Mouse (Mus musculus): ENCODE measurements around the gene Sun2. TPM values are rescaled to one million over a fixed set of nuclear protein-coding genes. Genes with fewer than 3 reads are reported as not detected.

The Sun2 gene
- total RNA-seq, 2 experiments from 2014 or later = 9.9 to 15.2 TPM

- peak; percentile 75 for ATAC-seq (replicated peaks; ENCODE audit: low FRiP score, low TSS enrichment, poor library complexity, severe bottlenecking)
Observed at GRCm38 (mm10) chr15:79690426-79691022, 51.8 kb downstream of the Sun2 start, which contains the start of gene Gtpbp1. Gene Gtpbp1 (plus strand): TSS chr15:79690845.

GRCm38 (mm10) chr15:79689662-79690425, 52.5 kb downstream of the Sun2 start:
- ATAC-seq (replicated peaks; ENCODE audit: low FRiP score, low TSS enrichment, poor library complexity, severe bottlenecking) = no peak

DNA sequence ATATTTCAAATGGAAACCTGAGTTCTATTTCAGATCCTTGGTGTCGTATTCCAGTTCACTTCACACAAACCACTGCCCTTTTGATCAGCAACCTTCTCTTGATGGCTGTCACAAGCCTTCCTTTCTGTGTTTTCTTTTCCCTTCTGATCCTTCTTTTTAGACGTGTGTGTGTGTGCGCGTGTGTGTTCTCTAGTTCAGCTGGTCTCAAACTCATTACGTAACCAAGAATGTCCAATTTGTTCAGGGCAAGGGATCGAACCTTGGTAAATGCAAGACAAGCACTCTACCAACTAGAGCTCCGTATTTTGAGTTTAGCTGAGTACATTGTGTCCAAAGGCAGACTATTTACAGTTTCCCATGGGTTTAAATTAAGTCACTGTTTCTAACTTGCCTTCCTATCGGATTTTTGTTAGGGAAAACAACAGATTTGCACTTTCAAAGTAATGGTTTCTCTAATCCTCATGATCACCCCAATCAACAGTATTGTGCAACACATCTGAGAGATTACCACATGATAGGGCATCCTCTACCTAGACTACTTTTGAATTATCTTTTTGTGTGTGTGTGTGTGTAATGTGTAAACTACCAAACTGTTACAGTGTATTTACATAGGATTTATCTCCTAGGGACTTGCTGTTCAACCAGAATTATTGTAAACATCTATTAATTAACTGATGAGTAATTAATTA, 53.9 kb downstream of the Sun2 start:
- ATAC-seq (replicated peaks; ENCODE audit: low FRiP score, low TSS enrichment, poor library complexity, severe bottlenecking) = no peak

GRCm38 (mm10) chr15:79687646-79688267, 54.6 kb downstream of the Sun2 start, which contains the start of gene Josd1:
Gene Josd1 (minus strand): TSS chr15:79687919.
- ATAC-seq (replicated peaks; ENCODE audit: low FRiP score, low TSS enrichment, poor library complexity, severe bottlenecking) = peak; percentile 55

GRCm38 (mm10) chr15:79687175-79687574, 55.2 kb downstream of the Sun2 start:
- ATAC-seq (replicated peaks; ENCODE audit: low FRiP score, low TSS enrichment, poor library complexity, severe bottlenecking) = no peak

- peak; percentile 9 for ATAC-seq (replicated peaks; ENCODE audit: low FRiP score, low TSS enrichment, poor library complexity, severe bottlenecking)
Observed at GRCm38 (mm10) chr15:79686046-79686869, 56.1 kb downstream of the Sun2 start.

- no peak for ATAC-seq (replicated peaks; ENCODE audit: low FRiP score, low TSS enrichment, poor library complexity, severe bottlenecking)
Observed at GRCm38 (mm10) chr15:79685141-79685641, 57.1 kb downstream of the Sun2 start.

DNA sequence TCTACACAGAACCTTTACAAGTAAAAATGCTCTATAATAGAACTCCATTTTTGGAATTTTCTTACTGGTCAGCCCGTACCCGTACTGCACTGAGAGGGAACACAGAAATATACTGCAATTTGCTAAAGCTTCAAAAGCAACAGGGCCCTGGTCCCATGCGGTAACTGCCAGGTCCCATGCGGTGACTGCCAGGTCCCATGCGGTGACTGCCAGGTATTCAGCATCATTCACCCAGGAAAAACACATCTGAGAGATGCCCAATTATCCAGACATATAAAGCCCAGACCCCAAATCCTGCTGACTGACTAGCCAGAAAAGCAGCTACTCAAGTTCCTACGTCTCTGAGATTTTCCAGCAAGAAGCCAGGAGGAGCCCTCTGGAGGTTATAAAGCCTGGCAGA, 57.7 kb downstream of the Sun2 start:
- no peak for ATAC-seq (replicated peaks; ENCODE audit: low FRiP score, low TSS enrichment, poor library complexity, severe bottlenecking)

DNA sequence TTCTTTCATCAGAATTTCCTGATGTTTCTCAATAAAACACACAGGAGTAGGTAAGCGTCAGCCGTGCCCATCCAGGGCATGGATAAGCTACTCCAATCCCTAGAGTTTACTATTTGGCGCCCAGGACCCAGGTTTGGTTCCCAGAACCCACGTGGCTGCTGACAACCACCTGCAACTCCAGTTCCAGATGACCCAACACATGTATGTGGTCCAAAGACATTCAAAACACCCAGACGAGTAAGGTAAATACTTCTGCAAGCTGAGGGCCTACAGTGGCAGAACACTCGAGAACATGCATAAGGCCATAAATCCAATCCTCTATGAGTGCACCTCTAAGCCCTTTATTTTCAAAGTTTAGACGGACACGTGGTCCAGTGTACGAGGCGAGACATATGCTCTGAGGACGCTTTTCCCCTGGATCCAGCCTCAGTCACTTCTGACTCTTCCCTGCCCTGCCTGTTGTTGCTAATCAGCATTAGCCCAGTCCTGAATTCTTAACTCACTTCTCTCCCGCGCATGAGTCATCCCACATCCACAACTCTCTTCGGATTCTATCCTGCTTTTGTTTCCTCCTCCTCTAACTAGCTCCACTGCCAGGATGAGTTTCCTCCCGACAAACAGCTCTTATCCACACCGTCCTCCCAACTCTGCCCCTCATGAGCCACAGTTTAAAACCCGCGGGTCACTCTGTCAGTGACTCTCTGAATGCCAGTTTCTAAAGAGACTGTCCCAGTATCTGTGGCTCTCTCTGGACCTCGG, 58.5 kb downstream of the Sun2 start:
- ATAC-seq (replicated peaks; ENCODE audit: low FRiP score, low TSS enrichment, poor library complexity, severe bottlenecking) = no peak

DNA sequence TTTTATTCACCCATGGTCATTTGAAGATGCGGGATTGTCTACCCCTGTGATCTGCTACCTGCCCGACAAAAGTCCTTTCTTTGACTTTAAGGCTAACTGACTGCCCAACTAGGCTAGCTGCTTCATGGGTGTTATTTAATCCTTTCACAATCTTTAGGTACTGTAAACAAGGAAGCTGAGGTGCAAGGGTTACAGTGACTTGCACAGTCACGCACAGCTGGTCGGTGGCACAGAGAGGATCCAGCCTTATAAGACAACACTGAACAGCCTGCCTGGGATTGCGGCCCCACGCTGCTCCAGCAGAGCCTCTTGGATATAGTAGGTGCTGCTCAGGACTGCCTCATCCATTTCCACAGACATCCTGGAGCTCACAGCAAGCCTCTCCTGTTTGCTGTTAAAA, 59.2 kb downstream of the Sun2 start:
- ATAC-seq (replicated peaks; ENCODE audit: low FRiP score, low TSS enrichment, poor library complexity, severe bottlenecking) = no peak

DNA sequence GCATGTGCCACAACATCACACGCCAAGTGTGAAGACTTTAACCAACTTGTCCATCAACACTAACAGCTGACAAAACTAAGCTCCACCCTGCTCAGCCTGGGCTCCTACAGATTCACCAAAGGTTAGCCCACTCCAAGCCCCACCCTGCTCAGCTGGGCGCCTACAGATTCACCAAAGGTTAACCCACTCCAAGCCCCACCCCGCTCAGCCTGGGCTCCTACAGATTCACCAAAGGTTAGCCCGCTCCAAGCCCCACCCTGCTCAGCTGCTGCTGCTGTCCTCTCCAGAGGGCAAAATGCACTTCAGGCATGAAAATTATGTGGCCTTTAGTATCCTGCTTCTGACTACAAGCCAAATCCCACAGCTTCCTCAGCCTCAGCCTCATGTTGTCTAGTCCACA, 60.4 kb downstream of the Sun2 start:
- ATAC-seq (replicated peaks; ENCODE audit: low FRiP score, low TSS enrichment, poor library complexity, severe bottlenecking) = 0 out of 2 replicates have a peak, but pooled peaks have one; percentile 11

DNA sequence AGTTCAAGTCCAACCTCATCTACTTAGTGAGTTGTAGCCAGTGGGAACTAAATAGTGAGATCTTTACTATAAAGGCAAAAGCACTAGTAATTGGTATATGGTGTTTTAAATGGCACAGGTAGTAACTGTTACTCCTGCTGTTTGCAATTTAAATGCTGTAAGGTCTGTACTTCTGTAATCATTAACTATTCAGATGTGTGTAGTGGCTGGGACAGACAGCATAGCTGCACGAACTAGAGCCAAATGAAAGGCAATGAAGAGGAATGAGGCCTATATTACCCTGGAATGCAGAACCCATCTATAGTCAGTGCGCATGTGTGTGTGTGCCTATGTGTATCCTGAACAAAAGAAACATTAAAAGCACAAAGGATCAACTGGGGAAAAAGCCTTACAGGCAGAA, 64.4 kb downstream of the Sun2 start:
- ATAC-seq (replicated peaks; ENCODE audit: low FRiP score, low TSS enrichment, poor library complexity, severe bottlenecking) = no peak

Other genes with a start within 250 kb of the Sun2 start
- gene Kcnj4, start 237.3 kb downstream of the Sun2 start, total RNA-seq (2014; fragmentation: Nextera tagmentation) = not detected in 2 replicates
- not detected in 2 replicates for gene Kcnj4, start 237.3 kb downstream of the Sun2 start, total RNA-seq (2017)
- gene Kdelr3, start 226.1 kb downstream of the Sun2 start, total RNA-seq (2014; fragmentation: Nextera tagmentation) = not detected in 2 replicates
- not detected in 2 replicates for gene Kdelr3, start 226.1 kb downstream of the Sun2 start, total RNA-seq (2017)
- 157 and 184 TPM in 2 replicates for gene Ddx17, start 195.8 kb downstream of the Sun2 start, total RNA-seq (2014; fragmentation: Nextera tagmentation)
- gene Ddx17, start 195.8 kb downstream of the Sun2 start, total RNA-seq (2017) = 128 and 171 TPM in 2 replicates
- not detected in 2 replicates for gene Dmc1, start 137.4 kb downstream of the Sun2 start, total RNA-seq (2014; fragmentation: Nextera tagmentation)
- gene Dmc1, start 137.4 kb downstream of the Sun2 start, total RNA-seq (2017) = 1.2 TPM in 1 of 2 replicates, not detected in the other
- gene Fam227a, start 83.6 kb downstream of the Sun2 start, total RNA-seq (2014; fragmentation: Nextera tagmentation) = 1.1 and 11.4 TPM in 2 replicates
- gene Fam227a, start 83.6 kb downstream of the Sun2 start, total RNA-seq (2017) = 2.2 TPM in 1 of 2 replicates, not detected in the other
- 18.3 and 32.9 TPM in 2 replicates for gene Cby1, start 83.3 kb downstream of the Sun2 start, total RNA-seq (2014; fragmentation: Nextera tagmentation)
- 57.0 and 65.7 TPM in 2 replicates for gene Cby1, start 83.3 kb downstream of the Sun2 start, total RNA-seq (2017)
- gene Tomm22, start 71.7 kb downstream of the Sun2 start, total RNA-seq (2014; fragmentation: Nextera tagmentation) = 195 and 205 TPM in 2 replicates
- 85.4 and 108 TPM in 2 replicates for gene Tomm22, start 71.7 kb downstream of the Sun2 start, total RNA-seq (2017)
- gene Josd1, start 54.6 kb downstream of the Sun2 start, total RNA-seq (2014; fragmentation: Nextera tagmentation) = 43.6 and 59.8 TPM in 2 replicates
- 43.8 and 49.8 TPM in 2 replicates for gene Josd1, start 54.6 kb downstream of the Sun2 start, total RNA-seq (2017)
- 73.3 and 79.3 TPM in 2 replicates for gene Gtpbp1, start 51.7 kb downstream of the Sun2 start, total RNA-seq (2014; fragmentation: Nextera tagmentation)
- 99.5 and 126 TPM in 2 replicates for gene Gtpbp1, start 51.7 kb downstream of the Sun2 start, total RNA-seq (2017)
- gene Dnal4, start 35.3 kb upstream of the Sun2 start, total RNA-seq (2014; fragmentation: Nextera tagmentation) = 13.2 and 13.5 TPM in 2 replicates
- gene Dnal4, start 35.3 kb upstream of the Sun2 start, total RNA-seq (2017) = 7.6 and 10.0 TPM in 2 replicates
- gene Nptxr, start 62.2 kb upstream of the Sun2 start, total RNA-seq (2014; fragmentation: Nextera tagmentation) = 1.2 TPM in 1 of 2 replicates, not detected in the other
- gene Nptxr, start 62.2 kb upstream of the Sun2 start, total RNA-seq (2017) = not detected in 2 replicates
- not detected in 2 replicates for gene Npcd, start 91.7 kb upstream of the Sun2 start, total RNA-seq (2014; fragmentation: Nextera tagmentation)
- not detected in 2 replicates for gene Npcd, start 91.7 kb upstream of the Sun2 start, total RNA-seq (2017)
- 25.1 and 25.6 TPM in 2 replicates for gene Cbx6, start 92.2 kb upstream of the Sun2 start, total RNA-seq (2014; fragmentation: Nextera tagmentation)
- 14.4 and 36.7 TPM in 2 replicates for gene Cbx6, start 92.2 kb upstream of the Sun2 start, total RNA-seq (2017)
- 243 and 293 TPM in 2 replicates for gene Apobec3, start 149.1 kb upstream of the Sun2 start, total RNA-seq (2014; fragmentation: Nextera tagmentation)
- gene Apobec3, start 149.1 kb upstream of the Sun2 start, total RNA-seq (2017) = 135 and 175 TPM in 2 replicates
- 6.8 and 9.9 TPM in 2 replicates for gene Cbx7, start 228.6 kb upstream of the Sun2 start, total RNA-seq (2014; fragmentation: Nextera tagmentation)
- 2.5 and 4.4 TPM in 2 replicates for gene Cbx7, start 228.6 kb upstream of the Sun2 start, total RNA-seq (2017)